ENCODE assay signal across 8 mouse cellular contexts in the genomic region with DNA sequence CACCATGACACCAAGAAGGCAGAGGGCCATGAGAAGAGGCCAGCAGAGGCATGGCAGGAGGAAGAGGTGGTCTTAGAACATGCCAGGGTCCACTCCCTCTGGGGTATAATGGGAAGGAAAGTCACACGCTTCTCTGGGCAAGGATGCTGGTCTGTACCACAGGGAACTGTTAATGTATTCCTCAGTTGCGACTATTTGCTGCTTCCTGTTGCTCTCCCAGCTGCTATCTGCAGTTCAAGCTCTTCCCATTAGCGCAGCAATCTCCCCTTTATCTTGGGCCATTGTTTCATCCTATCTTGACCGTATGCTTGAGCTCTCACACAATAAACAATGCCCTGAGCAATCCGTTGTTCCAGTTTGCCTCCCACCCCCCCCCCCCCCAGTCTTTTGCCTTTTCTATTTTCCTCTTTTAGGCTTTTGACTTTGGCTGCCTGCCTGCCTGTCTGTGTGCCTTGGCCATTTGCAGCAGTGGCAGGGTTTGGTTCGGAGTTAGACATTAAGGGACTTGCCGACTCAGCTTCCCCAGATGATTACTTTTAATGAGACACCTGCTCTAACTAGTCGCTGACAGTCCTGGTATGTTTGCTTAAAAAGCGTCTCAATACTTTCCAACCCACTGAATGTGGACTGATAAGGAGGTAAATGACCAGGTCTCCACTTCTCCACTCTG. TPM values are rescaled to one million over a fixed set of nuclear protein-coding genes. Genes with fewer than 3 reads are reported as not detected.
DNase-seq lines count a peak whose midpoint lies in the region; ATAC-seq and TF ChIP-seq lines count a peak whose summit lies in the region.

No protein-coding gene starts in this region.

- ATAC-seq in hindbrain, postnatal 0 days = peak; percentile 68; the same call in 1 of the 2 replicates

- H3K79me2 ChIP-seq in MEL (ENCODE audit: control insufficient read depth, insufficient read depth, low read length, poor library complexity) = peaks cover 5% of the 10 kb centered on the region

- H3K36me3 ChIP-seq in MEL (ENCODE audit: control insufficient read depth in 1 of 2, insufficient read depth in 2 of 2, low read length in 2 of 2) = peaks cover 0 to 23% of the 10 kb centered on the region in 2 experiments; a peak in 2 of 4 replicates
- no peaks in the 10 kb centered on the region for H3K36me3 ChIP-seq in hindbrain, postnatal 0 days (ENCODE audit: insufficient read depth, low read length)
- H3K36me3 ChIP-seq in thymus, adult 2 months (ENCODE audit: control insufficient read depth, insufficient read depth, low read length) = no peaks in the 10 kb centered on the region

- 17% methylated on average over 9 of the region's 9 CpGs for WGBS in cerebellum, adult 2 months
- 10% methylated on average over 9 of the region's 9 CpGs for WGBS in hindbrain, postnatal 0 days
- 82% methylated on average over 9 of the region's 9 CpGs for WGBS in thymus, adult 2 months

- no peak overlapping the region for H3K4me3 ChIP-seq in cerebellum, adult 2 months (replicated peaks; ENCODE audit: insufficient read depth, low read depth, low read length)
- peak overlapping the region; percentile 35 to 40 for H3K4me3 ChIP-seq in MEL (ENCODE audit: control insufficient read depth in 1 of 2, insufficient read depth in 1 of 2, low read depth in 2 of 2, low read length in 2 of 2)
- H3K4me3 ChIP-seq in hindbrain, postnatal 0 days (ENCODE audit: low read length) = no peak overlapping the region
- no peak overlapping the region for H3K4me3 ChIP-seq in thymus, adult 2 months (ENCODE audit: control insufficient read depth, insufficient read depth, low read length)

- H3K27me3 ChIP-seq in cerebellum, adult 2 months (ENCODE audit: control insufficient read depth, insufficient read depth, low read length) = no peaks in the 10 kb centered on the region
- H3K27me3 ChIP-seq in MEL (ENCODE audit: control insufficient read depth in 1 of 2, insufficient read depth in 2 of 2, low read length in 2 of 2) = no peaks in the 10 kb centered on the region
- no peaks in the 10 kb centered on the region for H3K27me3 ChIP-seq in hindbrain, postnatal 0 days (ENCODE audit: insufficient read depth, low read length)
- no peaks in the 10 kb centered on the region for H3K27me3 ChIP-seq in thymus, adult 2 months (ENCODE audit: control insufficient read depth, insufficient read depth, low read length)

- H3K4me1 ChIP-seq in cerebellum, adult 2 months (ENCODE audit: control insufficient read depth, insufficient read depth, low read length) = peaks cover 8% of the 10 kb centered on the region
- H3K4me1 ChIP-seq in MEL (ENCODE audit: control insufficient read depth in 1 of 2, insufficient read depth in 2 of 2, low read length in 2 of 2) = peaks cover 13 to 29% of the 10 kb centered on the region in 2 experiments
- peaks cover 34% of the 10 kb centered on the region for H3K4me1 ChIP-seq in hindbrain, postnatal 0 days (ENCODE audit: insufficient read depth, low read length)
- peaks cover 14% of the 10 kb centered on the region for H3K4me1 ChIP-seq in thymus, adult 2 months (replicated peaks; ENCODE audit: control insufficient read depth, insufficient read depth, low read length)

- H3K9me3 ChIP-seq in MEL (replicated peaks; ENCODE audit: insufficient read depth, low read length) = no peaks in the 10 kb centered on the region
- H3K9me3 ChIP-seq in hindbrain, postnatal 0 days (ENCODE audit: low read length) = no peaks in the 10 kb centered on the region

- no peak for TF ChIP-seq CTCF in cerebellum, adult 2 months (IDR thresholded peaks at IDR 0.05; ENCODE audit: borderline replicate concordance, insufficient read depth, low read depth, low read length)
- no peak for TF ChIP-seq CTCF in MEL (IDR thresholded peaks at IDR 0.05 in 2 of 3, conservative IDR thresholded peaks at IDR 0.05 in 1 of 3; ENCODE audit: control insufficient read depth in 1 of 3, insufficient read depth in 1 of 3, low read depth in 2 of 3, low read length in 3 of 3, poor library complexity in 1 of 3, severe bottlenecking in 1 of 3)
- TF ChIP-seq CTCF in hindbrain, postnatal 0 days (IDR thresholded peaks at IDR 0.05; ENCODE audit: low read depth) = no peak
- no peak for TF ChIP-seq CTCF in thymus, adult 2 months (IDR thresholded peaks at IDR 0.05; ENCODE audit: borderline replicate concordance, control insufficient read depth, extremely low read depth, insufficient read depth, low read length, poor library complexity)

- no peak for TF ChIP-seq POLR2A in cerebellum, adult 2 months (IDR thresholded peaks at IDR 0.05; ENCODE audit: borderline replicate concordance, insufficient read depth, low read length)
- TF ChIP-seq POLR2A in MEL (IDR thresholded peaks at IDR 0.05; ENCODE audit: control insufficient read depth in 1 of 2, insufficient read depth in 1 of 2, low read depth in 1 of 2, low read length in 2 of 2, poor library complexity in 1 of 2) = no peak
- no peak for TF ChIP-seq POLR2A in thymus, adult 2 months (IDR thresholded peaks at IDR 0.05; ENCODE audit: control insufficient read depth, extremely low read depth, insufficient read depth, low read length, poor library complexity)

- no peak for TF ChIP-seq RAD21 in MEL (IDR thresholded peaks at IDR 0.05; ENCODE audit: low read depth, low read length)

- peak overlapping the region; percentile 10; the same call in 1 of the 2 replicates for H3K27ac ChIP-seq in cerebellum, adult 2 months (ENCODE audit: insufficient read depth, low read length)
- H3K27ac ChIP-seq in MEL (ENCODE audit: control insufficient read depth, low read depth, low read length) = peak overlapping the region; percentile 89
- H3K27ac ChIP-seq in hindbrain, postnatal 0 days = peak overlapping the region; percentile 62
- H3K27ac ChIP-seq in thymus, adult 2 months (ENCODE audit: control insufficient read depth, insufficient read depth, low read length) = no peak overlapping the region

- peak in 1 of 2 experiments; percentile 21 for DNase-seq in cerebellum, adult 2 months
- no peak for DNase-seq in cerebellum, adult 8-10 months
- DNase-seq in MEL (ENCODE audit: low read depth, low spot score) = peak; percentile 69
- DNase-seq in hindbrain, postnatal 0 days (ENCODE audit: low spot score) = peak; percentile 51
- DNase-seq in lung, postnatal 36 days = peak; percentile 33
- DNase-seq in thymus, adult 2 months = no peak
- no peak for DNase-seq in urinary bladder, postnatal 4 days (ENCODE audit: low spot score in 2 of 2)
- DNase-seq in adrenal gland, adult 2 months = no peak

- TF ChIP-seq EP300 in MEL (IDR thresholded peaks at IDR 0.05; ENCODE audit: low read depth in 1 of 2, low read length in 2 of 2) = peak; percentile 67 to 76

- peak overlapping the region; percentile 18; the same call in 1 of the 2 replicates for H3K4me2 ChIP-seq in hindbrain, postnatal 0 days (ENCODE audit: low read depth, low read length)

- peak overlapping the region; percentile 57 for H3K9ac ChIP-seq in MEL (ENCODE audit: control insufficient read depth, low read depth, low read length, poor library complexity, severe bottlenecking)
- H3K9ac ChIP-seq in hindbrain, postnatal 0 days (replicated peaks; ENCODE audit: low read length) = no peak overlapping the region

TF ChIP-seq in MEL, 35 proteins besides CTCF, POLR2A, EP300 and RAD21 (continues in another document):
- TF ChIP-seq MYB (IDR thresholded peaks at IDR 0.05; ENCODE audit: low read depth, low read length) (0 out of 2 replicates have a peak, but pooled peaks have one; percentile 39), ELF1 (IDR thresholded peaks at IDR 0.05; ENCODE audit: low read depth, low read length) (no peak), GATA1 (IDR thresholded peaks at IDR 0.05; ENCODE audit: low read depth, low read length) (peak; percentile 72), USF2 (IDR thresholded peaks at IDR 0.05; ENCODE audit: borderline replicate concordance in 1 of 2, insufficient read depth in 1 of 2, low read depth in 1 of 2, low read length in 2 of 2) (no peak), ZNF384 (IDR thresholded peaks at IDR 0.05; ENCODE audit: low read depth, low read length) (peak; percentile 41; the same call in 1 of the 2 replicates), ETS1 (IDR thresholded peaks at IDR 0.05; ENCODE audit: low read depth, low read length) (peak; percentile 78), MXI1 (IDR thresholded peaks at IDR 0.05; ENCODE audit: low read depth, low read length) (0 out of 2 replicates have a peak, but pooled peaks have one; percentile 30), CHD2 (IDR thresholded peaks at IDR 0.05; ENCODE audit: low read length) (no peak), TBP (IDR thresholded peaks at IDR 0.05; ENCODE audit: low read depth, low read length) (no peak), POLR2AphosphoS2 (IDR thresholded peaks at IDR 0.05; ENCODE audit: low read length) (no peak), USF1 (IDR thresholded peaks at IDR 0.05; ENCODE audit: low read depth, low read length) (no peak), BHLHE40 (IDR thresholded peaks at IDR 0.05; ENCODE audit: borderline replicate concordance, low read depth, low read length) (no peak), UBTF (IDR thresholded peaks at IDR 0.05; ENCODE audit: borderline replicate concordance, insufficient read depth, low read depth, low read length) (no peak), ZC3H11A (IDR thresholded peaks at IDR 0.05; ENCODE audit: low read depth, low read length) (0 out of 2 replicates have a peak, but pooled peaks have one; percentile 3), NRF1 (IDR thresholded peaks at IDR 0.05; ENCODE audit: insufficient read depth, low read depth, low read length, poor library complexity, severe bottlenecking) (peak; percentile 19; the same call in 1 of the 2 replicates), JUND (IDR thresholded peaks at IDR 0.05; ENCODE audit: low read depth, low read length) (no peak), SMC3 (IDR thresholded peaks at IDR 0.05; ENCODE audit: low read depth, low read length) (no peak), MAFK (IDR thresholded peaks at IDR 0.05; ENCODE audit: borderline replicate concordance, low read depth, low read length) (no peak; the same call in 1 of the 2 replicates), MYC (IDR thresholded peaks at IDR 0.05; ENCODE audit: low read depth, low read length) (no peak), TCF12 (IDR thresholded peaks at IDR 0.05; ENCODE audit: low read depth, low read length) (peak; percentile 75), E2F4 (IDR thresholded peaks at IDR 0.05; ENCODE audit: borderline replicate concordance, low read depth, low read length) (no peak)

RNA-seq across cellular contexts. Expression of gene Gna12, which starts 15.0 kb away (rescaled TPM):
- 104 and 123 TPM in 2 replicates for polyA plus RNA-seq in cerebellum, adult 2 months (2012; rRNA removed)
- total RNA-seq in MEL (2012; rRNA removed) = 36.7 and 46.0 TPM in 2 replicates
- 10 to 100 TPM in 1 of 2 experiments, not detected in 1; 55.2 TPM for polyA plus RNA-seq in MEL (2012; ENCODE audit: insufficient read depth in 1 of 2, insufficient read length in 2 of 2, low read depth in 1 of 2, low replicate concordance in 2 of 2, missing spikeins in 1 of 2)
- total RNA-seq in hindbrain, postnatal 0 days (2014; rRNA removed) = 201 and 208 TPM in 2 replicates
- 32.8 and 35.9 TPM in 2 replicates for polyA plus RNA-seq in hindbrain, postnatal 0 days (2015; fragmentation: Nextera tagmentation; extraction: Ambion mirVana)
- 68.1 and 69.0 TPM in 2 replicates for polyA plus RNA-seq in thymus, adult 2 months (2012; rRNA removed)
- 100 to 1,000 TPM; 116 to 121 TPM for total RNA-seq in adrenal gland, adult 2 months (2021)
- polyA plus RNA-seq in adrenal gland, adult 2 months (2012; rRNA removed) = 153 and 200 TPM in 2 replicates

Comparison
In these comparisons a context has a peak if more than half of its experiments do, and no peak if none do; other contexts are left out.
1. DNase-seq: peak in MEL (single experiment), hindbrain, postnatal 0 days (single experiment) and lung, postnatal 36 days (single experiment); none in cerebellum, adult 8-10 months (single experiment), thymus, adult 2 months (single experiment), urinary bladder, postnatal 4 days (0 of 2) and adrenal gland, adult 2 months (single experiment).
2. H3K4me3 ChIP-seq: peak in MEL (2 of 2); none in cerebellum, adult 2 months (single experiment), hindbrain, postnatal 0 days (single experiment) and thymus, adult 2 months (single experiment).